Mouse (Mus musculus): ENCODE data around the gene Ppfibp2.

The Ppfibp2 gene

DNA sequence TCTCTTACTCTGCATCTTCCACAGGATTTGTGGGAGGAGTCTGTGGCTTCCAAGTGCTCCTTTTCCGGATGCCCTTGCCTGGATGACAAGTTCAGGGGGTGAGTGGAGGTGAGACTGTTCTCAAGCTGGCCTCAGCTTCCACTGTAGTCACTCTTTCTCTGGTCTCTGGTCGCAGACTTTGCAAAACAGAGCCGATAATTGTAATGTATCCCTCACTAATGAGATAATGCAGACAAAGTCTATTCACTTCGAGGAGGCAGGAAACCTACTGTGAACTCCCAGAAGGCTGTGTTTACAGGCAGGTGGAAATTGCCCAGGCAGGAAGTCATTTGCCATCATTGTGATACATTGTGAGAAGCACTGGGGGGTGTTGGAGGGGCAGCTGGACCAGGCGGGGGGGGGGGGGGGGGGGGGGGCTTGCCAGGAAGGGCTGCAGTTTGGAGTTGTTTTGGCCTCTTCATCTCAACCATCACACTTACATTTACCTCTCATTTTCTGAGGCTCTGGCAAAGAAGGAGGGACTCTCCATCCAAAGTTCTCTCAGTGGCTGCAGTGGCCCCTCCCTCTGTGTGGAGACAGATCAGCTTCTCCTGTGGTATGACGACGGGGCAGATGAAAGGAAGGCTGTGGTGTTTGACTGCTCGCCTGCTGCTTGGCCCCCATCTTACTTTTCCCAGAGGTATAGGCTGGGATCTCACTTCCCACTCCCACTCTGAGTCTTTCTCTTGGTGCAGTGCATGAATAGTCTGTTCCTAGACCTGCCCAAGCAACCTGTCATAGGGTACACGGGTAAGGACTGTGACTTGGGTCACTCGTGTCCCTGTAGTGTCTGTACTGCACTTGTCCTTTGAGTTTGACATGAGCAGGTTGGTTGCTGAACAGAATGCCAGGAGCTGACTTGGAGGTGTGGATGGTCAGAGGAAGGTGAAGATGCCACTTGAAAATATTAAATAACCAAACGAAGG, 23.3 kb downstream of the Ppfibp2 start:
- DNase-seq, result no peak

DNA sequence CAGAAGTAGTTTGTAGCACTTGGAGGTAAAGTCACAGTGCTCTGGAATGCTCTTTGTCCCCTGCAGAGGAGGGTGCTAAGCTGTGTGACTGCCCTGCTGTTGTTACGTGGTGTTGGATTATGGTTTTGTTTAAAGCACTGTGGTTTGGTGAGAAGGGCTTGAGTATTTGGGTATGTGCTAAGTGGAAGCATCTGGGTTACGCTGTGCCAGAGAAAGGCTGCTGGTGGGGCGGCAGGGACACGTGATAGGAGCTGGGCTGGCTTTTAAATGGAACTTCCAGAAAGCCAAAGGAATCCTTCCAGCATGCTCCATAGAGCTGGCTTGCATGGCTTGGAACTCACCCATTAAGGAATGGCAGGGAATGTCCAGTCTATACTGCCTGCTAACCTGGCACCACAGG, 24.2 kb downstream of the Ppfibp2 start:
- no peak for DNase-seq

GRCm38 (mm10) chr7:107620137-107620536, 25.1 kb downstream of the Ppfibp2 start:
- DNase-seq, result no peak

GRCm38 (mm10) chr7:107624432-107624831, 29.4 kb downstream of the Ppfibp2 start:
- no peak for DNase-seq

DNA sequence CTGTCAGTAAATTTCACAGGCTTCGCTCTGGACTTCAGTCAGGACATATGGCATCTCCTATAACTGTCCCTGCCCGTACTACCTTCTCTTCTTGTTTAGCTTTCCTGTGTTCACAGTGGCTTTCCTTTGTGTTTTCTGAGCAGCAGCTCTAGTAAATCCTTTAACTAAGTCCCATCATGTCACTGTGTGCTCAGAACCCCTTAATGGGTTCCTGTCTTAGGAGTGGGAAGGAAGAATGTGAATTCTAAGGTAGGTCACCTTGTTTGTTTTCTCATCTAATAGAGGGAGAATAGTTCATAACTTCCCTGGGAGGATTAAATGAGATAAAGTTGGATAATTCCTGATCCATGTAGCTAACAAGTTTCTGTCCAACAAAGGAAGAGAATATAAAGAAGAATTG, 30.1 kb downstream of the Ppfibp2 start, which contains the start of gene 5330417H12Rik:
Gene 5330417H12Rik (minus strand): TSS at position 101 of the 400 bp plus-strand sequence.
- DNase-seq, result no peak

GRCm38 (mm10) chr7:107625781-107626180, 30.8 kb downstream of the Ppfibp2 start:
- DNase-seq, result no peak

DNA sequence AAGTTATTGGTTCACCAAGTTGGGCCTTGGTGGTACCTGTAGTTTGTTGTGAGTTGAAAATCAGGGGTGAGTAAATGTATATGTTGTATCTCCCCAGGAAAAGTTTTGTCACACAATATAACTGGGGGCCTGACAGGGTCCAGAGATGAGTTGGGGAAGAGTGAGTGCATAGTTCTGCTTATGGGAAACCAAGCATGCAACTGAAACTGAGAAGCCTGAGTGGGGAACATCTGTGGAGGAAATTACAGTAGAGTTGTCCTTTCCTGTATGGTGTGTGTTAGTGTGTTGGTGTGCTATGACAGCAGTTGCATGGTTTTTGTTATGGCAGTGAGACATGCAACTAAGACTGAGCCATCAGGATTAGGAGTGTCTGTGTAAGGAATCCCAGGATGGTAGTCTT, 33.4 kb downstream of the Ppfibp2 start:
- DNase-seq, result no peak

GRCm38 (mm10) chr7:107633201-107633600, 38.2 kb downstream of the Ppfibp2 start:
- no peak for DNase-seq

DNA sequence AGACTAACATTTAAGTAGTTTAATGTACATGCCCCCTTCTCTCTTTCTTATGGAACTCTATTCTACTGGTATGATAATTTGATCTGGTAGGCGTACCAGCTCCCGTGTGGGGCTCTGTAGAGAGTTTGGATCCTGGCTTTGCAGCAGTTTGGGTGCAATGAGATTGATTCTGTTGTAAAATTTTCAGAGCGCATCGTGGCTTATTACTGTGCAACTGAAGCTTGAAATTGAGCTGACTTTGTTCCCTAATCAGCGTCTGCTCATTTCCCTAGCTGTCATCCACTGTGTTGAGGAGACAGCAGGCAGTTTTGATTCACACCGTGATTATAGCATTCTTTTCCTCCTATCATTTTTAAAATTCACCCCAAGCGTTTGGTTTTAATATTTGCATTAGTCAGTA, 42.4 kb downstream of the Ppfibp2 start:
- DNase-seq, result no peak

- no peak for DNase-seq
Measured at GRCm38 (mm10) chr7:107638026-107638425, 43.0 kb downstream of the Ppfibp2 start.

DNA sequence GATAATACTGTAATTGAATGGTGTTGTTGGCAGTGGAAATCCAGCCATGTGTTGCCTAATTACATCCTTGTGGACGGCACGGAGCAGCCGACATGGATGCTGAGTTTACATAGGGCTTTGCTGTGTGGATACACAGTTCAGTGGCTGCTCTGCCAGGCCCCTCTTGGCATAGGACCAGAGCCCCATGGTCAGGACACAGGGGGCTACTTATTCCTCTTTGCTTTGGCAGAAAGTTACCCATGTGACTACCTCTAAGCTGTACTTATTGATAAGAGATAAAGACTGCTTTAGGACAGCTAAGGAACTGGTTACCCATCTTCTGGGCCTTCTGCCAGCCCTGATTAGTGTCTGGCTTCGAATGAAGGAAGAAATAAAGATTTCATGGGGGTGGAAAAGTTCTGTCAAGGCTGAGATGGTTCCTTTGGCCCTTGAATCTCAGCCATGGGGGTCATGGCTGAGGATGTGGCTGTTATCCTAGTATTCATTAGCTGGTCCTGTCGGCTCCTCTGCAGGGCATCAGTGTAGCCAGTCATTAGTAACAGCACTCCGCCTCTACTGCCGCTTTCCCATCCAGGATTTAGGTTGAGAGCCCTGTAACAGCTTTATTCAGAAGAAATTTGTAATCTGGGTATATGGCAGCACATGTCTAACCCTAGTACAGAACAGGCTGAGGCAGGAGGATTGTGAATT, 47.7 kb downstream of the Ppfibp2 start:
- DNase-seq, result no peak

DNA sequence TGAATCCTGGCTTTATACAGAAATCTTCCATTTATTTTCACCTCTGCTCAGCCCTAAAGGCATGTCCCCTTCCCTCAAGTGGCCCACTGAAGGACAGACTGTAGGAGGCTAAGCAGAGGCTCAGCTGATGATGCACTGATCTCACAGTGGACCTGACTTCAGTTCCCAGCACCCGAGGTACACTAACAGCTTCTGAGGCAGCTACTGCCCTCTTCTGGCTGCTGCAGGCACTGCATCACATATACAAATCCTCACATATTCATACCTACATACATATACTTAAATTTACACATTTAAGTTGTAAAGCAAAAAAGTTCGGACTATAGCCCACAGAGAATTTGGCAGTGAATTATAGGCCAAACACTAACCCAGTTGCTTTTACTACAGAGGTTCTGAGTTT, 50.0 kb downstream of the Ppfibp2 start:
- DNase-seq, result no peak

GRCm38 (mm10) chr7:107648937-107649688, 54.1 kb downstream of the Ppfibp2 start:
- DNase-seq, result no peak

GRCm38 (mm10) chr7:107649990-107650389, 55.0 kb downstream of the Ppfibp2 start:
- no peak for DNase-seq

DNA sequence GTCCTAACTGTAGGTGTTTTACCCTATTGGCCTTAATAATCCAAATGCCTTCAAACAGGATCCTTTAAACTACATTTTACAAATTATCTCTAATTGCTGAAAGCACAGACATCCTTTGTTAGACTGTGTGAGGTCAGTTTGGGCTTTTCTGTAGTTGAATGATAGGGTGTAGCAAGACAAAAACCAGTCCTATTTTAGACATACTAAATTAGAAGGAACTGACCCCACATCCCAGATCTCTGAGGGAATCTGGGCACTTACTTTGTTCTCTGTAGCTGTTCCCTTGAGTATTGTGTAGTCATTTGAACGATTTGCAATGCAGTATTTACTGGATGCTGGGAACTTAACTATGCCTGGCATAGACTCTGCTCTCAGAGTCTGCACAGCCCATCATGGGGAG, 56.8 kb downstream of the Ppfibp2 start:
- no peak for DNase-seq

DNA sequence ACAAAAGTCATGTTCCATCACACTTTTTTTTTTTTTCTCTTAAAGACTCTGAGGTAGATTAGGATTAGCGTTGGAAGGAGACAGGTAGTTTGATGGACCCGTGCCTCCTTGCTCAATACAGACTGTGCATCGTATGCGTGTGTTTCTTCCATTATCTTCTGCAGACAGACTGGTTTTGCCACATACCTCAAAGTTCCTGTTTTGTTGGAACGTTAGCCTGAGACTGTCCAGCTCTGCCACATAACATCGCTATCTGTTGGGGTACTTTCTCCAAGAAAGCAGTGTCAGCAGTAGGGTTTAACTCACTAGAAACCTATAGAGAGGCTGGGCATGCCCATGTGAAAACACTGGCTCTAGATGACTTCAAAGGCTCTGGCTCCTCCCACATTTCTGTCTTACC, 61.4 kb downstream of the Ppfibp2 start:
- DNase-seq, result no peak

DNA sequence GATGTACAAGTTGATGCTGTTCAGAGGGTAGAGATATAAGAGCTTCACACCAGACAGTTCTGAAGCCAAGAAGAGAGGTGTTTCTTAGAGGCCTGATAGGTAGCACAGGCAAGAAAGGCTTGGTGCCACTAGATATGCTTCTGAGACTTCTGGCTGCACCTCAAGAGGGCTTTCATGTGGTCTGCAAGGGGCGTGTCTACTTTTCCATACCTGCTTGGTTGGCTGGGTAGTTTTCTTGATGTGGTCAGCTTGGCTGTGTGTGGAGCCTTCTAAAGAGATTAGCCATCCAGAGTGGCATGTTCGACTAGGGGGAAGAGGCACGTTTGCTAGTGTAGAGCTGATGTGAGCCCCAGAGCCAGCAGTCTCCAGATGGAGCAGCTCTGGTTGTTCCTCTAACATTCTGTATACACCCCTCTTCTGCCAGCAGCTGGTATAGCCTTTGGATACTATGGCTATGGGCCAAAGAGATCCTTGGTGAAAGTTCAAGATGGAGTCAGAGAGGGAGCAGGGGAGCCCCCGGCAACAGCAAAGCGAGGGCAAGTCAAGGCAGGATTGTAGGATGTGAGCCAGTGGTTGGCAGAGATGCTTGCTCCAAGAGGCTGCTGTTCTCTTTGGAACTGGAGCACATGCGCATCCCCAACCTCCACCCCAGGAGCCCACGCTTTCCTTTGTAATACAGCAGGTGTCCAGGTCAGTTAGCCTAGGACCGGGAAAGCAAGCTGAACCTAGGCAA, 64.3 kb downstream of the Ppfibp2 start:
- DNase-seq, result peak; percentile 30 to 65

GRCm38 (mm10) chr7:107661189-107661842, 66.3 kb downstream of the Ppfibp2 start:
- DNase-seq, result peak in 1 of 2 experiments; percentile 33

- no peak for DNase-seq
Measured at GRCm38 (mm10) chr7:107661843-107662281, 66.9 kb downstream of the Ppfibp2 start.

DNA sequence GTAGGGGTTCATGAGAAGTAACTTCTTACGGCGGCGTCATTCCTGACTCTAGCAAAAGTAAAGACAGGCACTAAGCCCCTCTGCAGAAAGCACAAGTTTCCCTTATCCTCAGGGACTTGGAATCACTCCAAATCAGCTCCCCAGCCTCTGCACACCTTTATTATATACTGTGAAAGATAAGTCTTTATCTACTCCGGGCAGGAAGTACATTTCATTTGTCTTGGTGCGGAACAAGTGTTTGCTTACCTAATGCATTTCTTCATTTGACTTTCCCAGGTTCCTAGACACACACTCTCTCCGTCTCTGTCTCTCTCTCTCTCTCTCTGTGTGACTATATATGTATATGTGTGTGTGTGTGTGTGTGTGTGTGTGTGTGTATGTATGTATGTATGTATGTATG, 68.6 kb downstream of the Ppfibp2 start:
- DNase-seq, result no peak
